Mouse (Mus musculus) kidney, adult 2 months (tissue): Measurements from ENCODE around the gene Uvrag.

Experiments
- CTCF ChIP-seq: fragments of 200-500 bp; conservative IDR thresholded peaks from 2 replicates; pipeline ENCODE4 v1.5.1; 2011; ENCODE audit warnings: low read depth, mild to moderate bottlenecking, control low read depth, low read length, moderate library complexity, mixed read lengths; ENCODE audit not compliant: insufficient read depth, insufficient read length
- POLR2A ChIP-seq: fragments of 200-500 bp; IDR thresholded peaks from one replicate; pipeline ENCODE4 v1.6.1; 2011; ENCODE audit warnings: low read depth, low read length, control low read depth

DNA sequence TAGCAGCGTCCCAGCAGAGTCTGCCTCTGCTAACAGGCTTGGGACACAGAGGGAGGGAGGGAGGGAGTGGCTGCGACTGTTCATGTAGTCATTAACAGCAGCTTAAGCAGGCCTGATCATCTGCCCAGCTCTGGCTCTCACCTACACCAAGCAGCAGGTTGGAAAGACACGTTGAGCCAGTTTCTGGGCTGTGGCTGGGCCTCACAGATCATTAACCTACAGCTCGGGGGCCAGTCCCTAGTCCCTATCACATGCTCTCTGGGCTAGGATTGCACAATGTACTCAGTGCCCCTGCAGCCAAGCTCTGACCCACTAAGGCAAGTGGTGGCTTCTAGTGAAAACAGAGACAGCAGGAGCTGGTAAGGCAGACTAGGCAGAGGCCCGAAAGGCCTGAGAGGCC, 27.0 kb upstream of the Uvrag start:
- TF ChIP-seq CTCF = no peak
- TF ChIP-seq POLR2A = no peak
